Mouse (Mus musculus): ENCODE measurements at regions not wholly inside any gene's neighbourhood (a gene's known extent, or its start where the extent isn't known, plus 50 kb on each side); places are given as distances from the start of the nearest gene placed in this dataset.

DNA sequence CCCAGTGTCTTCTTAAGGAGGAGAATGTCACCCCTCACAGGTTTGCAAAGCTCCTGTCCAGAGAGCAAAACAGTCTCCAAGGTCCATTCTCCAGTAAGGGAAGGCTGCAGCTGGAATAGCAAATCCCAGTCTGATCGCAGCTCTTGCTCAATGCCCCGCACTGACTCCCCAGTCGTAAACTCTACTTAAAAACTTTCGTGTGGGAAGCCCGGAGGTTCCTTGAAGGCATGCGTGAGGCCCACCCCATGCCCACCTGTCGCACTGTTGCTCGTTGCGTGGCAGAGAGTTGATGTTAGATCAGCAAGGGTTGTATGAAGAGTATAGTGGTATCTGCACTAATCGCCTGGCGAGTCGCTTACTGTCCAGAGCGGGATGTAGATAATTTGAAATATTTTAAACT, 1604.7 kb upstream of the Gulo start:
- TF ChIP-seq CTCF (IDR thresholded peaks at IDR 0.05; ENCODE audit: insufficient read depth, low read depth, low read length) (no peak), POLR2A (IDR thresholded peaks at IDR 0.05; ENCODE audit: insufficient read depth, low read depth, low read length) (no peak)

Measured in olfactory bulb, adult 2 months (tissue).